Mouse (Mus musculus) E14TG2a.4 (cell line): ENCODE measurements around the gene Zbp1.

ENCODE experiments used
- H3K27me3 ChIP-seq: 2 replicates; pipeline ENCODE4 v1.6.1; 2014; ENCODE audit warnings: low read length, control low read depth; ENCODE audit not compliant: insufficient read depth
- H3K36me3 ChIP-seq: 2 replicates; pipeline ENCODE4 v1.6.1; 2014; ENCODE audit warnings: low read length, control low read depth; ENCODE audit not compliant: insufficient read depth
- H3K4me1 ChIP-seq: replicated peaks from 2 replicates; pipeline ENCODE4 v1.6.1; 2014; ENCODE audit warnings: low read depth, low read length, control low read depth
- H3K4me3 ChIP-seq: replicated peaks from 2 replicates; pipeline ENCODE4 v1.5.1; 2014; ENCODE audit warnings: mild to moderate bottlenecking, low read length
- H3K9me3 ChIP-seq: 2 replicates; pipeline ENCODE4 v1.6.1; 2014; ENCODE audit warnings: low read length, control low read depth
- CTCF ChIP-seq: conservative IDR thresholded peaks from 2 replicates; pipeline ENCODE4 v1.5.1; 2014; ENCODE audit warnings: low read length
- NANOG ChIP-seq: IDR thresholded peaks from 2 replicates; pipeline ENCODE4 v1.6.1; 2014; ENCODE audit warnings: borderline replicate concordance, low read length, mixed read lengths
- POU5F1 ChIP-seq: IDR thresholded peaks from 2 replicates; pipeline ENCODE4 v1.6.1; 2014; ENCODE audit warnings: low read length, borderline replicate concordance

Zbp1 gene

GRCm38 (mm10) chr2:173249965-173250364 lies 31.2 kb upstream of the Zbp1 start:
- H3K36me3 ChIP-seq: no peaks in the 10 kb centered on the region; the same call in 1 of the 2 replicates

GRCm38 (mm10) chr2:173249386-173249785 lies 30.7 kb upstream of the Zbp1 start:
- H3K4me3 ChIP-seq: 0 out of 2 replicates have a peak overlapping the region, but pooled peaks have one; percentile 14
- H3K4me1 ChIP-seq: peaks cover 98% of the 10 kb centered on the region
- H3K36me3 ChIP-seq: no peaks in the 10 kb centered on the region; the same call in 1 of the 2 replicates
- no peaks in the 10 kb centered on the region for H3K27me3 ChIP-seq
- H3K9me3 ChIP-seq: no peaks in the 10 kb centered on the region
- no peak for TF ChIP-seq CTCF
- no peak for TF ChIP-seq POU5F1
- no peak for TF ChIP-seq NANOG

More at GRCm38 (mm10) chr2:173249965-173250364, 31.2 kb upstream of the Zbp1 start:
- Histone ChIP-seq H3K9me3 (no peaks in the 10 kb centered on the region), H3K27me3 (no peaks in the 10 kb centered on the region), H3K4me1 (peaks cover 98% of the 10 kb centered on the region), H3K4me3 (0 out of 2 replicates have a peak overlapping the region, but pooled peaks have one; percentile 23)
- no peak for TF ChIP-seq POU5F1
- no peak for TF ChIP-seq CTCF
- TF ChIP-seq NANOG: no peak

GRCm38 (mm10) chr2:173248822-173249221 lies 30.1 kb upstream of the Zbp1 start:
- Histone ChIP-seq H3K9me3 (no peaks in the 10 kb centered on the region), H3K27me3 (no peaks in the 10 kb centered on the region), H3K36me3 (no peaks in the 10 kb centered on the region; the same call in 1 of the 2 replicates), H3K4me1 (peaks cover 98% of the 10 kb centered on the region), H3K4me3 (peak overlapping the region; percentile 41; the same call in 1 of the 2 replicates)
- TF ChIP-seq CTCF (no peak), POU5F1 (no peak), NANOG (no peak)

- Histone ChIP-seq H3K27me3 (no peaks in the 10 kb centered on the region), H3K9me3 (no peaks in the 10 kb centered on the region), H3K4me3 (peak overlapping the region; percentile 41; the same call in 1 of the 2 replicates), H3K4me1 (peaks cover 98% of the 10 kb centered on the region), H3K36me3 (no peaks in the 10 kb centered on the region)
- TF ChIP-seq NANOG (no peak), CTCF (no peak), POU5F1 (no peak)
These were observed 29.2 kb upstream of the Zbp1 start for GRCm38 (mm10) chr2:173247911-173248310.

GRCm38 (mm10) chr2:173247197-173247596 lies 28.5 kb upstream of the Zbp1 start:
- Histone ChIP-seq H3K9me3 (no peaks in the 10 kb centered on the region), H3K36me3 (no peaks in the 10 kb centered on the region), H3K4me3 (peak overlapping the region; percentile 54), H3K4me1 (peaks cover 99% of the 10 kb centered on the region), H3K27me3 (no peaks in the 10 kb centered on the region)
- TF ChIP-seq NANOG: no peak
- TF ChIP-seq CTCF: no peak
- TF ChIP-seq POU5F1: no peak

- Histone ChIP-seq H3K4me1 (peaks cover 97% of the 10 kb centered on the region), H3K4me3 (peak overlapping the region; percentile 54), H3K27me3 (no peaks in the 10 kb centered on the region), H3K36me3 (no peaks in the 10 kb centered on the region), H3K9me3 (no peaks in the 10 kb centered on the region)
- TF ChIP-seq CTCF (no peak), NANOG (no peak), POU5F1 (no peak)
These were observed 28.0 kb upstream of the Zbp1 start for GRCm38 (mm10) chr2:173246688-173247087.

GRCm38 (mm10) chr2:173245258-173245657 lies 26.5 kb upstream of the Zbp1 start:
- peak overlapping the region; percentile 54 for H3K4me3 ChIP-seq
- no peak for TF ChIP-seq POU5F1
- TF ChIP-seq CTCF: no peak
- H3K9me3 ChIP-seq: no peaks in the 10 kb centered on the region
- H3K36me3 ChIP-seq: peaks cover 8% of the 10 kb centered on the region; the same call in 1 of the 2 replicates
- H3K27me3 ChIP-seq: no peaks in the 10 kb centered on the region
- peaks cover 97% of the 10 kb centered on the region for H3K4me1 ChIP-seq

- peaks cover 8% of the 10 kb centered on the region; the same call in 1 of the 2 replicates for H3K36me3 ChIP-seq
- no peaks in the 10 kb centered on the region for H3K27me3 ChIP-seq
- no peak for TF ChIP-seq CTCF
- TF ChIP-seq POU5F1: no peak
- TF ChIP-seq NANOG: no peak
- peaks cover 96% of the 10 kb centered on the region for H3K4me1 ChIP-seq
- H3K9me3 ChIP-seq: no peaks in the 10 kb centered on the region
- H3K4me3 ChIP-seq: no peak overlapping the region
These were observed 25.4 kb upstream of the Zbp1 start for GRCm38 (mm10) chr2:173244108-173244507.

- TF ChIP-seq NANOG (no peak), CTCF (no peak), POU5F1 (no peak)
- peaks cover 8% of the 10 kb centered on the region; the same call in 1 of the 2 replicates for H3K36me3 ChIP-seq
- H3K27me3 ChIP-seq: no peaks in the 10 kb centered on the region
- no peaks in the 10 kb centered on the region for H3K9me3 ChIP-seq
- H3K4me1 ChIP-seq: peaks cover 96% of the 10 kb centered on the region
- no peak overlapping the region for H3K4me3 ChIP-seq
These were observed 24.9 kb upstream of the Zbp1 start for GRCm38 (mm10) chr2:173243616-173244015.
